Mouse (Mus musculus) heart, adult 18-20 months (tissue): Measurements from ENCODE around the gene Kcnb1. TPM values are rescaled to one million over a fixed set of nuclear protein-coding genes. Genes with fewer than 3 reads are reported as not detected.
A peak's percentile ranks its signal among the peaks of the same experiment; 100 is the strongest.

Experiments
- DNase-seq, 2 experiments: peaks; one replicate each; pipeline ENCODE4 v3.0.0; 2021 to 2022; ENCODE audit warnings: mixed read lengths in 1 of 2
- long read RNA-seq, 2 experiments: library from polyadenylated mRNA; stranded (forward); transcript quantifications; one replicate each; pipeline ENCODE4 v2.0.0; 2021
- total RNA-seq, 2 experiments: library from RNA; stranded (reverse); gene quantifications; 2 replicates each; pipeline ENCODE4 v1.2.3; 2021

The Kcnb1 gene
- 10 to 100 TPM; 32.8 to 36.1 TPM for total RNA-seq
- long read RNA-seq, experiment 1, full-length matches to known transcripts, result 6 of 27 reads
- long read RNA-seq, experiment 1, partial matches to known transcripts, result 0 of 27 reads
- long read RNA-seq, experiment 1, other reads (novel, unspliced or antisense), result 21 of 27 reads
- long read RNA-seq, experiment 2, full-length matches to known transcripts, result 1 of 18 reads
- long read RNA-seq, experiment 2, partial matches to known transcripts, result 0 of 18 reads
- long read RNA-seq, experiment 2, other reads (novel, unspliced or antisense), result 17 of 18 reads

- DNase-seq, result peak; percentile 65 to 83
Observed at GRCm38 (mm10) chr2:167190076-167190399, at the start of gene Kcnb1. Gene Kcnb1 (minus strand): TSS chr2:167190155.

DNA sequence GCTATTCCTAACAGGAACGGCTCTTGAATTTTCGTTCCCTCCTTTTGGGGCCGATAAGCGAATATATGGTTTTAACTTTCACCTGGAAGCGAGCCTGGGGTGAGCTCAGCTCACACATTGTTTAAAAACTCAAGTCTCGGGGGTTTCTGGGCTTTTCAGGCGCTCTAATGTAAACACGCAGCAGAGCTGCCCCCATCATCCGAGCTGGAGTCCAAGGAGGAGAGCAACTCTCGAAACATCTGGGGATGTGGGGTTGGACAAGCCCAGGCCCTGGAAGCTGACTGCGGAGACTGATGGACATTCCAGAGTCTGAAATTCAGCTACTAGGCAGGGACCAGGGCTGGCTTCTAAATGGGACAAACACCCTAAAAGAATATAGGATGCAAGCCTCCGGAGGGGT is 49.3 kb upstream of the Kcnb1 start:
- DNase-seq, result peak in 1 of 2 experiments; percentile 55

- DNase-seq, result no peak
Observed at GRCm38 (mm10) chr2:167237224-167237623, 47.3 kb upstream of the Kcnb1 start.

GRCm38 (mm10) chr2:167236174-167236573 is 46.2 kb upstream of the Kcnb1 start:
- DNase-seq, result peak in 1 of 2 experiments; percentile 26

DNA sequence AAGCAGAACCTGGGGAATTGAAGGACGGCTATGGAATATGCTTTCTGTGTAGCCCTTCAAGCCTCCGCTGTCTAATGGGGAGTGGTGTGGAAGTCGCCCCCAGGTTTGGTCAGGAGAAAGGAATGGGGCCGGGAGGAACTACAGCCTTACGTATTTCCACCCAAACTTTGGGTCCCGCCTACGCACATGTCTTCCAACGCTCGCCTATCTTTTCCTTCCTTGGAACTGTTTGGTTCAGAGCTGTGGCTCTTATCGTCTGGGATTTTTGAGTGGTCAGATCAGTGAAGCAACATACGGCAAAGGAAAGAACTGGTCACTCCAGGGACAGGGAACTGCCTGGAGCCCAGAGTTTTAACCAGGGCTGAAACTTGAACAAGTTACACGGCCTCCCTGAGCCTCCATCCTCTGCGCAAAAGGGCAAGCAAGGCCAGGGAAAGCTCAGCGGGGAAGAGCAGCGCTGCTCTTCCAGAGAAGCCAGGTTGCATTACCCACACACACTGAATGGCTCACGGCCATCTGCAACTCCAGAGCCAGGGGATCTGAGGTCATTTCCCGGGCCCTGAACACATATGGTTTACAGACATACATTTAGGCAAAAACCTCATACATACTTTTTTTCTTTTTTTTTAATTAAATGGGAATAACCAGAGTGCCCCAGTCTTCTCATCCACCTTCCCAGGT is 45.5 kb upstream of the Kcnb1 start:
- DNase-seq, result peak; percentile 76 to 90

- no peak for DNase-seq
Observed at GRCm38 (mm10) chr2:167233771-167234170, 43.8 kb upstream of the Kcnb1 start.

DNA sequence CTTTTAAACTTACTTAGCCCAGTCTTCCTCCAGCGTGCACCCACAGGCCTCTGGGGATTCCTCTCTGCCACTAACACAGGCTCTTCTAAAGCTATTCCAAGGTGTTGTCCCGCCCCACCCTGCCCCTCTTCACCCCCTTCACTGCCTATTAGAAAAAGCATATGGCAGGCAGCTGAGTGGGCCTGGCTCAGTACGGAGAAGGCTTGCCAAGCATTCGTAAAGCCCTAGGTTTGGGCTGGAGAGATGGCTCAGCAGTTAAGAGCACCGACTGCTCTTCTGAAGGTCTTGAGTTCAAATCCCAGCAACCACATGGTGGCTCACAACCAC is 43.0 kb upstream of the Kcnb1 start:
- no peak for DNase-seq

GRCm38 (mm10) chr2:167232132-167233008 is 42.4 kb upstream of the Kcnb1 start:
- peak in 1 of 2 experiments; percentile 74 for DNase-seq

- no peak for DNase-seq
Observed at GRCm38 (mm10) chr2:167230554-167230953, 40.6 kb upstream of the Kcnb1 start.

DNA sequence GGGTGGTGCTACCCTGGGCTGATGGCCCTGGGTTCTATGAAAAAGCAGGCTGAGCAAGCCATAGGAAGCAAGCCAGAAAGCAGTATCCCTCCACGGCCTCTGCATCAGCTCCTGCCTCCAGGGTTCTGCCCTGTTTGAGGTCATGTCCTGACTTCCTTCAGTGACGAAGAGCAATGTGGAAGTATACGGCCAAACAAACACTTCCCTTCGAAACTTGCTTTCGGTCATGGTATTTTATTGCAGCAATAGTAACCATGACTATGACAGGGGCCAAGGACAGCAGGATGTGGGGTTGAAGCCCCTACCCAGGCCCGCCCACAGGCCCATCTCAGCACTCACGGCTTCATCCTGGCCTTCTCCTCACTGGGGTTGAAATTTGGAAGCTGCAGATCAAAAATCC is 35.0 kb upstream of the Kcnb1 start:
- DNase-seq, result no peak

- DNase-seq, result no peak
Observed at GRCm38 (mm10) chr2:167224194-167224593, 34.2 kb upstream of the Kcnb1 start.

DNA sequence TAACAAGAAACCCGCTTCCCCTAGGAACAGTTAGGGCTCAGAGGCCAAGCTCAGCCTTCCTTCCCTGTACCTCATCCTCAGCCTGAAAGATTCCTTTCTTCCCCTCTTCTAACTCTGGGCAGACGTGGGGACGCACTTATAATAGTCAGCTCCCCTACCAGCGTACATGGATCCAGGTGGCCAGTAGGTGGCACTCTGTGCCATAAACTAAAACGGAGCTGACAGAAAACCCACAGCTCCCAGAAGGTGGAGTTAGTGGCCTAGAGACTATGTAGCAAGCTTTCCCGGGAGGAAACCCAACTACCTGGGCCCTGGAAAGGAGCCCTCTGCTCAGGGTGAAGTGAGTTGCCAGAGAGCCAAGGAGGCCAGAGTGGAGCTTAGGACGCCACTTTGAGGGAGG is 32.2 kb upstream of the Kcnb1 start:
- DNase-seq, result peak; percentile 76 to 85

DNA sequence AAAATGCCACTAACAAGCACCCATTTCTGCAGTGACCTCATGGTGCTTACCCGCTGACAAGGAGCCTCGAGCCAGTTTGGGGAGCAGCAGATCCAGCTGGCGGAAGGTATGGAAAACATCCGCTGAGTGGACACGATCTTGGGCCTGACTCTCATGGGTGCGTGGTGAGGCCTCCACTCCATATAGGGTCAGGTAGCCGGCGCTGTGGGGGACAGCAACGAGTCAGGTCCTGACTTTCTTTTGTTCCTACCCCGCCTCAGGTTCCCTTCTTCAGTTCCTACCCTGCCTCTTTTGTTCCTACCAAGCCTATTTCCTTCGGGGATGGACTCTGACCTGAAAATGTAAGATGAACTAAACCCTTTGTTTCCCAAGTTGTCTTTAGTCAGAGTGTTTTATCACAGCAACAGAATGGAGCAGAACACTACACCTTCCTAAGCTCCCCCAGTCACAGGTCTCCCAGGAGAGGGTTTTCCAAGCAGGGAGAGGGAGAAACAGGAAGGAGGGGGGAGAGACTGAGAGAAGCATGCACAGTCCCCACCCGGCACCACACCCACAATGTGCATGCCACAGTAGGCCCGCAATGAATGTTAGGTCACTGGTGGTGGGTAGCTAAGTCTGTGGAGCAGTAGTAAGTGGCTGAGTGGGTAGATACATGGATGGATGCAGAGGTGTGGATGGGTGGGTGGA is 31.3 kb upstream of the Kcnb1 start:
- no peak for DNase-seq

GRCm38 (mm10) chr2:167220736-167221135 is 30.8 kb upstream of the Kcnb1 start:
- no peak for DNase-seq

DNA sequence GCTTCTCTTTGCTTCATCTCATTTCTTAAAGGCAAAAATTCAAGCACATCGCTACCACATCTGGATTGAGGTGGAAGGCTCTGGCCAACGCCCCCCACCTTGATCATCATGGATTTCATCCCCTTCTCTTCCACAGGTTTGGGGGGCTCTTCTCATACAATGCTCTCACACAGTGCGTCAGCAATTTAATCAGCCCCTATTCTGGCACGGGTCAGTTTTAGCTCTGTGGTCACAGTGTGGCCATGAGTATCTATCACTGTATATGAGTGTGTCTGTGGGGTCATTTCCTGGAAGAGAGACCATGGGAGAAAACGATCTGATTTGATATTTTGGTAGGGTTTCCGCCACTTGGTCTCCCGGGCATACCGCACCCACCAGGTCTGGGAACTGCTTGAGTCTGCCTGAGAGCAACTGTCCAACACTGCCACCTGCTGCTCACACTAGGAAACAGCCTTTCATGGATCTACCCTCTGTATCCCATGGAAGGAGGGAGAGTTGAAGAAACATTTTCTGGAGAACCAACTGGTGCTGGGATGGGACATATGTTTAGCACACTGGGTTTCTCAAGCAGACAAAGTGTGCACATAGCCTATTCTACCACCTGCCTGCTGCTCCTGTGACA is 29.3 kb upstream of the Kcnb1 start:
- DNase-seq, result peak; percentile 87 to 92

GRCm38 (mm10) chr2:167213666-167214065 is 23.7 kb upstream of the Kcnb1 start:
- DNase-seq, result no peak

DNA sequence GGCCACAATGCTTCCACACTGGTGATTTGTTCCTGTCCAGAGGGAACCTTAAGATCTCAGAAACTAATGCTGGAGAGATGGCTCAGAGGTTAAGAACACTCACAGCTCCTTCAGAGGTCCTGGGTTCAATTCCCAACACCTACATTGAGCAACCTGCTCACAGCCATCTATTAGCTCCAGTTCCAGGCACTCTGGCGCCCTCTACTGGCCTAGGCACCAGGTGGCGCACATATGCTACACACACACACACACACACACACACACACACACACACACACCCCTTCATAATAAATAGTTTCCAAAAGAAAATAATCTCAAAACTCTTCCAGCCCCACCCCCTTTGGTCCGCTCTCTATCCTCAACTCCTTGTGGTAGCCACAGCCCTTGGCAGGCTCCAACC is 23.1 kb upstream of the Kcnb1 start:
- DNase-seq, result no peak

GRCm38 (mm10) chr2:167212551-167212950 is 22.6 kb upstream of the Kcnb1 start:
- peak; percentile 72 to 86 for DNase-seq

DNA sequence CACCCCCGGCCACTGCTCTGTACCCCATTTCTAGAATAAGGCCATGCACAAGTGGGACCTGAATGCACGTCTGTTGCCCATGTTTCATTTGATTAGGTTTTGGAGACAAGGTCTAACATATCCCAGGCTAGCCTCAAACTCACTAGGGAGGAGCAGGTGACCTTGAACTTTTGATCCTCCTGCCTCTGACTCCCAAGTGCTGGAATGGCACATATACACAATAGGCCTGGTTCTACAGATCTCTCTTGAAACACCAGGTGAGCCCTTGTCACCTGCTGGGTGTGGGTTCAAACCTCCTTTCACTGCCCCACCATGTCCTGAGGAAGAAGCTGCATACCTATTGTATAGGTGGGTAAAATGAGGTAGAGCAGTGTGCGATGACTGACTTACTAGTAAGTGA is 22.1 kb upstream of the Kcnb1 start:
- no peak for DNase-seq

DNA sequence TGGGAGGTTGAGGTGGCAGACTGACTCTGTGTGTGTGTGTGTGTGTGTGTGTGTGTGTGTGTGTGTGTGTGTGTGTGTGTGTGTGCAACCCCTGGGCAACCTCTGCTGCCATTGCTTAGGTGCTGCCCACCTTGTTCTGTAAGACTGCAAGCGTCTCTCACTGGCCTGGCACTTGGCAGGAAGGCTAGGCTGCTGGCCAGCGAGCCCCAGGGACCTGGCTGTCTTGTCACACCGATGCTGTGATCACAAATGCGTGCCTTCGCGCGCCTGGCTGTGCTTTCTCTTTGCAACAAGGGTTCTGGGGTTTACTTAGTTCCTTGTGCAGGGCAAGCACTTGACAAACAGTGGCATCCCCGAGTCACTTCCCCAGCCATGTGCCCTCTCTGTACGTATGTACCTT is 19.9 kb upstream of the Kcnb1 start:
- peak in 1 of 2 experiments; percentile 50 for DNase-seq

DNA sequence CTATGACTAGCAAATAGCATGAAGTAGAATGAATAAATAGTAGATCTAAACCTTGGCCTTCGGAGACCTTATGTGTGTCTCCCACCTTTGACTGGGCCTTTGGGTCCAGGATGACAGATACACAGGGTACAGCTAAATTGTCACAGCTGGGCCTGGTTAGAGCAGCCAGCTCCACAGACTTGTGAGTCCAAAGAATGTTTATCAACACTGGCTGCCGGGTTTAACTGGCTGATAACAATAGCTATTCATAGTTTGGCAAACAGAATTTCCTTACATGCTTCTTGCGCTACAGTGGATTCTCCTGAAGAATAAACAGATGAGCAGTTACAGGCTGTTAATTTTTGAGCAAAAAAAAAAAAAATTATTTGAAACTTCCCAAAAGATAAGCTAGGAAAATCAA is 19.0 kb upstream of the Kcnb1 start:
- no peak for DNase-seq
